Mouse (Mus musculus) cerebellum, adult 11 months (tissue): ENCODE results near the gene Ano6.
"Not testable (repeated sequence)": the region's sequence is repeated elsewhere in the genome, so short reads cannot be mapped to it uniquely, and the experiment has no call there.

Experiments used
- DNase-seq: peaks from one replicate; pipeline ENCODE4 v3.0.0; 2022

Ano6 gene

GRCm38 (mm10) chr15:95798266-95798665 lies 7.6 kb downstream of the Ano6 start:
- DNase-seq: no peak

- DNase-seq: no peak
Measured at GRCm38 (mm10) chr15:95799632-95800031, 9.0 kb downstream of the Ano6 start.

- no peak for DNase-seq
Measured at GRCm38 (mm10) chr15:95800051-95800450, 9.4 kb downstream of the Ano6 start.

- DNase-seq: no peak
Measured at GRCm38 (mm10) chr15:95801261-95801979, 10.8 kb downstream of the Ano6 start.

GRCm38 (mm10) chr15:95802140-95802539 lies 11.5 kb downstream of the Ano6 start:
- no peak for DNase-seq

- DNase-seq: no peak
Measured at GRCm38 (mm10) chr15:95802762-95803161, 12.1 kb downstream of the Ano6 start.

GRCm38 (mm10) chr15:95803484-95803883 lies 12.8 kb downstream of the Ano6 start:
- no peak for DNase-seq

- DNase-seq: no peak
Measured at GRCm38 (mm10) chr15:95804255-95804654, 13.6 kb downstream of the Ano6 start.

GRCm38 (mm10) chr15:95805022-95805471 lies 14.4 kb downstream of the Ano6 start:
- no peak for DNase-seq

GRCm38 (mm10) chr15:95807908-95808307 lies 17.3 kb downstream of the Ano6 start:
- DNase-seq: no peak

- no peak for DNase-seq
Measured at GRCm38 (mm10) chr15:95810357-95810761, 19.7 kb downstream of the Ano6 start.

- no peak for DNase-seq
Measured at GRCm38 (mm10) chr15:95812821-95813571, 22.4 kb downstream of the Ano6 start.

- no peak for DNase-seq
Measured at GRCm38 (mm10) chr15:95817501-95817900, 26.9 kb downstream of the Ano6 start.

- no peak for DNase-seq
Measured at GRCm38 (mm10) chr15:95819249-95820035, 28.8 kb downstream of the Ano6 start.

GRCm38 (mm10) chr15:95820142-95820541 lies 29.5 kb downstream of the Ano6 start:
- DNase-seq: peak; percentile 5

- DNase-seq: no peak
Measured at GRCm38 (mm10) chr15:95820678-95821077, 30.0 kb downstream of the Ano6 start.

- no peak for DNase-seq
Measured at GRCm38 (mm10) chr15:95822099-95822498, 31.5 kb downstream of the Ano6 start.

GRCm38 (mm10) chr15:95823383-95824306 lies 33.0 kb downstream of the Ano6 start:
- DNase-seq: no peak

GRCm38 (mm10) chr15:95826516-95826915 lies 35.9 kb downstream of the Ano6 start:
- no peak for DNase-seq

GRCm38 (mm10) chr15:95827465-95827971 lies 36.9 kb downstream of the Ano6 start:
- no peak for DNase-seq

GRCm38 (mm10) chr15:95828018-95828646 lies 37.5 kb downstream of the Ano6 start:
- not testable (repeated sequence) for DNase-seq
